Comparison of ENCODE assay signal across 7 mouse cellular contexts in the genomic region with DNA sequence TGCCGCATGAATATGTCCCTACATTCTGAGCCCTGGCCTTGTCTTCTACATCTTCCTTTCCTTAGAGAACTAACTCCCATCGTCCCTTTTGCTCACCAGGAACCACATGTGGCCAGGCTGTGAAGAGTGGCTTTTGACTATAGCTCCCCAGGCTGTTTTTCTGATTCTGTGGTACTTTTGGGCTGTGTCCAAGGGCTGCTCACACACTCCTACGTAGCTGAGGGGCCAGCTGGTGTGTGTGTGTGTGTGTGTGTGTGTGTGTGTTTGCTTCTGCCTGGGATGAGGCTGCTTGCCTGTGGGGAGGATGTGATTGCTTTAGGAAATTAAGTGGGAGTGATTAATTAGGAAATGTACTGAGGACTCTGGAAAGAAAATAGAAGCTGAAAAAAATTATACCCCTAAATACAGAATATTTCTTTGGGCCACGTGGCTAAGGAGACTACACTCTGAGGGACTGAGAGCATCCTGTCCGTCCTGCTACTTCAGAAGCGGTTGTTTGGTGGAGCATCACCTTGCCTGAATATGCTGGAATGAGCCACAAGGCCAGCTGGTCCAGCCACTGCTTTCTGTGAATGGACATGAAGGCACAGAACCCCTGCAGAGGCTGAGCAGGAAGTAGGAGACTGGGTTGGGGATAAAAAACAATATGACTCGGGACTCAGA. TPM values are rescaled to one million over a fixed set of nuclear protein-coding genes. Genes with fewer than 3 reads are reported as not detected.
A peak's percentile ranks its signal among the peaks of the same experiment; 100 is the strongest.
DNase-seq lines count a peak whose midpoint lies in the region; ATAC-seq and TF ChIP-seq lines count a peak whose summit lies in the region.

No protein-coding gene starts in this region.

- no peak overlapping the region for H3K4me3 ChIP-seq in midbrain, postnatal 0 days (ENCODE audit: low read depth, low read length)
- H3K4me3 ChIP-seq in midbrain, embryonic 13.5 days (replicated peaks) = no peak overlapping the region
- H3K4me3 ChIP-seq in embryonic facial prominence, embryonic 15.5 days (replicated peaks) = no peak overlapping the region

- WGBS in midbrain, postnatal 0 days = 63% methylated on average over 7 of the region's 7 CpGs
- 69% methylated on average over 7 of the region's 7 CpGs for WGBS in midbrain, embryonic 13.5 days
- WGBS in embryonic facial prominence, embryonic 15.5 days = 57% methylated on average over 7 of the region's 7 CpGs

- H3K36me3 ChIP-seq in midbrain, postnatal 0 days (ENCODE audit: insufficient read depth, low read length) = no peaks in the 10 kb centered on the region
- no peaks in the 10 kb centered on the region for H3K36me3 ChIP-seq in midbrain, embryonic 13.5 days
- H3K36me3 ChIP-seq in embryonic facial prominence, embryonic 15.5 days = no peaks in the 10 kb centered on the region

- no peaks in the 10 kb centered on the region for H3K9me3 ChIP-seq in midbrain, postnatal 0 days (ENCODE audit: low read length)
- no peaks in the 10 kb centered on the region for H3K9me3 ChIP-seq in midbrain, embryonic 13.5 days
- H3K9me3 ChIP-seq in embryonic facial prominence, embryonic 15.5 days (replicated peaks) = no peaks in the 10 kb centered on the region

- peak; percentile 65 for DNase-seq in midbrain, postnatal 0 days (ENCODE audit: low spot score)
- DNase-seq in layer of hippocampus, postnatal 36 days = peak; percentile 65 to 77
- DNase-seq in right cerebral cortex, postnatal 4 days = peak; percentile 57
- no peak for DNase-seq in heart, postnatal 25 days (ENCODE audit: low spot score)

- H3K9ac ChIP-seq in midbrain, postnatal 0 days (replicated peaks; ENCODE audit: low read length, poor library complexity, severe bottlenecking) = no peak overlapping the region
- no peak overlapping the region for H3K9ac ChIP-seq in midbrain, embryonic 13.5 days (replicated peaks)
- H3K9ac ChIP-seq in embryonic facial prominence, embryonic 15.5 days = no peak overlapping the region

- no peaks in the 10 kb centered on the region for H3K4me1 ChIP-seq in midbrain, postnatal 0 days (ENCODE audit: insufficient read depth, low read length)
- H3K4me1 ChIP-seq in midbrain, embryonic 13.5 days (replicated peaks) = no peaks in the 10 kb centered on the region
- peaks cover 16% of the 10 kb centered on the region for H3K4me1 ChIP-seq in embryonic facial prominence, embryonic 15.5 days

- no peak for TF ChIP-seq CTCF in midbrain, postnatal 0 days (IDR thresholded peaks at IDR 0.05)

- H3K27me3 ChIP-seq in midbrain, postnatal 0 days (ENCODE audit: insufficient read depth, low read length) = no peaks in the 10 kb centered on the region
- H3K27me3 ChIP-seq in midbrain, embryonic 13.5 days = no peaks in the 10 kb centered on the region
- H3K27me3 ChIP-seq in embryonic facial prominence, embryonic 15.5 days = no peaks in the 10 kb centered on the region

- intact Hi-C loops in heart, postnatal 25 days (cut with DNase I) = no loop called here

- no peak overlapping the region for H3K27ac ChIP-seq in midbrain, postnatal 0 days (ENCODE audit: low read depth, low read length)
- H3K27ac ChIP-seq in midbrain, embryonic 13.5 days = no peak overlapping the region
- no peak overlapping the region for H3K27ac ChIP-seq in embryonic facial prominence, embryonic 15.5 days (replicated peaks)

- no peak overlapping the region for H3K4me2 ChIP-seq in midbrain, postnatal 0 days (ENCODE audit: low read depth, low read length, poor library complexity, severe bottlenecking)
- H3K4me2 ChIP-seq in midbrain, embryonic 13.5 days (replicated peaks) = no peak overlapping the region
- H3K4me2 ChIP-seq in embryonic facial prominence, embryonic 15.5 days (replicated peaks) = no peak overlapping the region

- no peak for ATAC-seq in midbrain, postnatal 0 days (ENCODE audit: low FRiP score)
- no peak for ATAC-seq in midbrain, embryonic 13.5 days
- peak; percentile 54 for ATAC-seq in embryonic facial prominence, embryonic 15.5 days (ENCODE audit: insufficient number of reproducible peaks, low FRiP score, low TSS enrichment, low read depth)
- no peak for ATAC-seq in granulocyte monocyte progenitor cell, adult 5-6 weeks (replicated peaks; ENCODE audit: poor library complexity, severe bottlenecking)

RNA-seq across cellular contexts. Expression of a gene that starts 21.8 kb away (rescaled TPM):
- total RNA-seq in midbrain, postnatal 0 days (2014; rRNA removed) = 7.7 and 12.7 TPM in 2 replicates
- 2.2 and 3.6 TPM in 2 replicates for polyA plus RNA-seq in midbrain, postnatal 0 days (2015; fragmentation: Nextera tagmentation; extraction: Ambion mirVana)
- polyA plus RNA-seq in midbrain, embryonic 13.5 days (2015; fragmentation: Nextera tagmentation; extraction: Ambion mirVana) = 3.9 and 6.6 TPM in 2 replicates
- 27.6 and 30.1 TPM in 2 replicates for polyA plus RNA-seq in embryonic facial prominence, embryonic 15.5 days (2015; fragmentation: Nextera tagmentation; extraction: Ambion mirVana)
- 100 to 1,000 TPM in 1 of 2 experiments, 10 to 100 TPM in 1; 91.0 to 112 TPM for total RNA-seq in layer of hippocampus, postnatal 36 days (2021)
- not detected in 2 replicates for total RNA-seq in granulocyte monocyte progenitor cell, adult 5-6 weeks (2014; fragmentation: Nextera tagmentation)
- total RNA-seq in granulocyte monocyte progenitor cell, adult 5-6 weeks (2017) = not detected in 2 replicates
- 10 to 100 TPM; 12.7 to 15.4 TPM for total RNA-seq in heart, postnatal 25 days (2021)
